Mouse (Mus musculus): ENCODE results near the gene Il2rb. TPM values are rescaled to one million over a fixed set of nuclear protein-coding genes. Genes with fewer than 3 reads are reported as not detected.

Il2rb gene
- total RNA-seq, 2 experiments from 2014 or later = not detected

GRCm38 (mm10) chr15:78489906-78490305 is 5.2 kb downstream of the Il2rb start:
- no peak for DNase-seq
- intact Hi-C loops (cut with DNase I; ENCODE audit: low total_unique reads) = no loop called here

- DNase-seq = no peak
- intact Hi-C loops (cut with DNase I; ENCODE audit: low total_unique reads) = no loop called here
Observed at GRCm38 (mm10) chr15:78489248-78489647, 5.8 kb downstream of the Il2rb start.

- intact Hi-C loops (cut with DNase I; ENCODE audit: low total_unique reads) = no loop called here
- DNase-seq = no peak
Observed at GRCm38 (mm10) chr15:78487066-78487465, 8.0 kb downstream of the Il2rb start.

GRCm38 (mm10) chr15:78486564-78486963 is 8.5 kb downstream of the Il2rb start:
- intact Hi-C loops (cut with DNase I; ENCODE audit: low total_unique reads) = no loop called here
- no peak for DNase-seq

- intact Hi-C loops (cut with DNase I; ENCODE audit: low total_unique reads) = no loop called here
- no peak for DNase-seq
Observed at GRCm38 (mm10) chr15:78483311-78483710, 11.8 kb downstream of the Il2rb start.

GRCm38 (mm10) chr15:78482518-78482917 is 12.6 kb downstream of the Il2rb start:
- DNase-seq = no peak
- intact Hi-C loops (cut with DNase I; ENCODE audit: low total_unique reads) = no loop called here

- peak; percentile 31 for DNase-seq
- intact Hi-C loops (cut with DNase I; ENCODE audit: low total_unique reads) = no loop called here
Observed at GRCm38 (mm10) chr15:78481448-78482000, 13.5 kb downstream of the Il2rb start.

GRCm38 (mm10) chr15:78480991-78481390 is 14.1 kb downstream of the Il2rb start:
- intact Hi-C loops (cut with DNase I; ENCODE audit: low total_unique reads) = no loop called here
- DNase-seq = no peak

- DNase-seq = no peak
- intact Hi-C loops (cut with DNase I; ENCODE audit: low total_unique reads) = no loop called here
Observed at GRCm38 (mm10) chr15:78480111-78480510, 15.0 kb downstream of the Il2rb start.

GRCm38 (mm10) chr15:78479470-78479869 is 15.6 kb downstream of the Il2rb start:
- intact Hi-C loops (cut with DNase I; ENCODE audit: low total_unique reads) = no loop called here
- peak; percentile 44 for DNase-seq

GRCm38 (mm10) chr15:78478073-78478472 is 17.0 kb downstream of the Il2rb start:
- intact Hi-C loops (cut with DNase I; ENCODE audit: low total_unique reads) = no loop called here
- no peak for DNase-seq

- intact Hi-C loops (cut with DNase I; ENCODE audit: low total_unique reads) = no loop called here
- no peak for DNase-seq
Observed at GRCm38 (mm10) chr15:78476878-78477277, 18.2 kb downstream of the Il2rb start.

- intact Hi-C loops (cut with DNase I; ENCODE audit: low total_unique reads) = no loop called here
Observed at GRCm38 (mm10) chr15:78475604-78476031, 19.5 kb downstream of the Il2rb start.

GRCm38 (mm10) chr15:78473442-78473841 is 21.6 kb downstream of the Il2rb start:
- intact Hi-C loops (cut with DNase I; ENCODE audit: low total_unique reads) = no loop called here
- no peak for DNase-seq

More at GRCm38 (mm10) chr15:78475604-78476031, 19.5 kb downstream of the Il2rb start:
- DNase-seq = no peak

- no peak for DNase-seq
- intact Hi-C loops (cut with DNase I; ENCODE audit: low total_unique reads) = no loop called here
Observed at GRCm38 (mm10) chr15:78471902-78472301, 23.2 kb downstream of the Il2rb start.

GRCm38 (mm10) chr15:78470495-78471276 is 24.4 kb downstream of the Il2rb start:
- DNase-seq = no peak
- intact Hi-C loops (cut with DNase I; ENCODE audit: low total_unique reads) = no loop called here

- DNase-seq = no peak
- intact Hi-C loops (cut with DNase I; ENCODE audit: low total_unique reads) = no loop called here
Observed at GRCm38 (mm10) chr15:78468379-78468937, 26.6 kb downstream of the Il2rb start, which contains the start of gene Tmprss6. Tmprss6 (minus strand) TSS chr15:78468634.

GRCm38 (mm10) chr15:78467570-78467969 is 27.5 kb downstream of the Il2rb start:
- intact Hi-C loops (cut with DNase I; ENCODE audit: low total_unique reads) = no loop called here
- DNase-seq = no peak

GRCm38 (mm10) chr15:78466809-78467208 is 28.3 kb downstream of the Il2rb start:
- intact Hi-C loops (cut with DNase I; ENCODE audit: low total_unique reads) = no loop called here
- DNase-seq = no peak

- no peak for DNase-seq
- intact Hi-C loops (cut with DNase I; ENCODE audit: low total_unique reads) = no loop called here
Observed at GRCm38 (mm10) chr15:78462981-78463380, 32.1 kb downstream of the Il2rb start.

- intact Hi-C loops (cut with DNase I; ENCODE audit: low total_unique reads) = no loop called here
- DNase-seq = no peak
Observed at GRCm38 (mm10) chr15:78457193-78457592, 37.9 kb downstream of the Il2rb start.

Measured in gastrocnemius, postnatal 14 days (tissue).